Mouse (Mus musculus): ENCODE data around the gene Lmntd1.

DNA sequence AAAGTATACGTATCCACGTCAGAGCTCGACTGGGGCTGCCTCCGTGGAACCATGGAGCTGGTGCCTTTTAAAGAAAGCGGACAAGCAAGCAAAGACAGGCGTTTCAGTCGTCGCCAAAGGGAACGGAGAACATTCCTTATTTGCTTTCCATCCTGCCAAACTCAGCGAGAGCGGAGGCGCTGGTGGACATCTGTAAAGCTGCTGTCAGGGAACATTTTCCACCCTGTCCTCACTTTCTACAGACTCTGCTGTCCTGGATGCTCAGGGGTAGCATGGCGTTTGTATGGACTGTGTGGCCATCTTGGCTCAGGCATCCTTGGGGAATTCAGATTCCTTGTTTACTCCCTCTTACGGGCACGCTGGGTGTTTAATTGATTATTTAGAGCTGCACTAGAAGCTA is 186.7 kb downstream of the Lmntd1 start:
- TF ChIP-seq POLR2A (IDR thresholded peaks at IDR 0.05; ENCODE audit: low read depth, low read length) (no peak), CTCF (IDR thresholded peaks at IDR 0.05; ENCODE audit: borderline replicate concordance, insufficient read depth, low read length) (no peak)

Data from embryonic fibroblast, embryonic 13.5 days (primary cell).